Mouse (Mus musculus): Measurements from ENCODE around the gene Mpig6b. TPM values are rescaled to one million over a fixed set of nuclear protein-coding genes. Genes with fewer than 3 reads are reported as not detected.

The Mpig6b gene
- not detected for total RNA-seq (2021)

DNA sequence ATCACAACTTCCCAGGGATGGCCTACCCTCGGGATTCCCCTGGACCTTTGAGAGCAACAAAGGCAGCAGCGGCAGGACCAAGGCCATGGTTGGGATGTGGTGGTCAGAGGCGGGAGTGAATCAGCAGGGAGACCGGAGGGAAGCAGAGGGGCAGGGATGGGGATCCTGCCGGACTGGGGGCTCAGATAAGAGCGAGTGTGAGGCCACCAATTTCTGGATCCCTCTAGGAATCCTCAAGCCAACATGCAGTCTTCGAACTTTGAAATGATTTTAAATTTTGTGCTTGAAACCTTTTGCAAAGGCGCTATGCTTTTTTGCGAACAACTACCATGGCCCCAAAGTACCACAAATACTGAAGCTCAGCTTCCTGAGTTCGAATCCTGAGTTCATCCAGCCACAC is at the start of gene Mpig6b:
Gene Mpig6b, minus strand, starts transcription at position 101 of the 400 bp plus-strand sequence.
- intact Hi-C loops (cut with DNase I), result no loop called here
- no peak for DNase-seq

DNA sequence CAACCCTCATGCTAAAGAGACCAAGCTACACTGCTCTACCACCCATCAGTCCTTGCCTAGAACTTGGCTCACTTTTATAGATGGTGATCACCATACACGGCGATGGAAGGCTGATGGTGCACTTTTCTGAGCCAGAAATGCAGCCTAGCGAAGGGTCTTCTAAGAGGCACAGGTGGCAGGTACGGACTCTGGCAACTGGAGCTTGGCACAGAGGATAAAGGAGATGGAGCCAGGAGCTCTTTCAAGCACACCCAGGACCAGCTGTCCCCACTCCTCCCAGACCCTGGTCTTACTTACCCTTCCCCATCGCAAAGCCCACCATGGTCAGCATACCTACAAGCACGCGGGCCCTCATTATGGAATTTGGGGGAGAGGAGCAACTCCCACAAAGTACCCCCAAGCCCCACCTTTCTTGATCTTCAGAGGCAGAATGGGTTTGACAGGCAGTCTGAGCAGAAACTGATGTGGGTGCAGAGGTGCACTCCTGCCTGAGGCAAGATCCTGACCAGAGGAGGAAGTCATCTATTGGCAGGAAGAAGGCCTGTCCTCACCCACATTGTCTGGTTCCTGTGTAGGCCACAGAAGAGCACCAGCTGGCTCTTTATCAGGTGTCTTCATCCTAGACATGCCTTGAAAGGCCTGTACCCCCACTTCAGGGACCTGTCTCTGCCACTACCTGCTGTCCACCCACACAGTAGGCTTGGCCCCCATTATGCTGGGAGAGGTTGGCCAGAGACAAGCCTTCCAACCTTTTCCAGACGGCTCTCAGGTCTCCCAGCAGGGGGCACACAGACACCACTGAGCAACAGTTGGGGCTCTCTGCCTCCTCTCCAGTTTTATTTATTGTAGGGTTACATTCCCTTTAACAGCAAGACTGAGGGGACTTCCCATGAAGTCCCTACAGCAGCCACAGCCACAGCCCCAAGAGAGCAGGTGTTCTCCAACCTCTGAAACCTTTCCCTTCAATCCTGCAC is 49.3 kb upstream of the Mpig6b start, which contains the start of gene Ly6g5b:
Gene Ly6g5b, minus strand, starts transcription at position 383 of the 974 bp plus-strand sequence.
- no peak for DNase-seq
- intact Hi-C loops (cut with DNase I), result no loop called here

DNA sequence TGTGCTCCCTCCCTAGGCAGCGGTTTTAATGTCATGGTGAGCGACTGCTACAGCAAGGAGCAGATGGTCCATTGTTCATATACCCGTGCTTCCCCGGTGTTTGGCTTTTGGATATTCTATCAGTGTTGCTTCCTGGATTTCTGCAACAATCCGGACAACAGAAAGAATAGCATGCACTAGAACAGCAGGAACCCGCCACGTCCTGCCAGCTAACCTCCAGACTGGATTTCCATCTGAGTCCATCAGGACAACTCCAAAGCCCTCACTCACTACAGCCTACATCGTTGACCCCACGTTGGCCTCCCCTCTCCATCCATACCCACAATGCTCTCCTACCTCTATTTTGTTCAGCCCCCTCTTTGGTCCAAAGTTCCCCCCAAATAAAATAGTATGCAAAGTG is 45.8 kb upstream of the Mpig6b start:
- no peak for DNase-seq
- intact Hi-C loops (cut with DNase I), result loop anchor here (5.0 kb wide), 1 partner anchor 99 kb away; no protein-coding TSS in a partner anchor

DNA sequence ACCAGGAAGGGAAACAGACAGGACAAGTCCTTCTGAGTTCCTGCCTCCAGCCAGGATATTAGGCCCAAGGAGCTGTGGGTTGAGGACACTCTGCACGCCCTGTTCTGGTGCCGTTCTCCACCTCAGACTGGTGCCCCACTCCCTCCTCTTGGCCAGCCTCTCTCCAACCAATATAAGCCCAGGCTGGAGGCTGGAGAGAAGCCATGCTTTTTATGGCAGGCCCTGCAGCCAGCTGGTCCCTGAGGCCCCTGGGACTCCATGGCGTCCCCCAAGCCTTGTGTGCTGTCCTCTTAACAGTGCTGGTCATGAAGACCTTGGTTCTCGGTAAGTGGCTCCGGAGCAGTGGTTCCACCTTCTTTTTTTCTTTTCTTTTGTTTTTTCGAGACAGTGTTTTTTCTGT is 42.1 kb upstream of the Mpig6b start, which contains the start of gene Ly6g5c:
Gene Ly6g5c, plus strand, starts transcription at position 183 of the 400 bp plus-strand sequence.
- DNase-seq, result peak; percentile 70
- intact Hi-C loops (cut with DNase I), result no loop called here

DNA sequence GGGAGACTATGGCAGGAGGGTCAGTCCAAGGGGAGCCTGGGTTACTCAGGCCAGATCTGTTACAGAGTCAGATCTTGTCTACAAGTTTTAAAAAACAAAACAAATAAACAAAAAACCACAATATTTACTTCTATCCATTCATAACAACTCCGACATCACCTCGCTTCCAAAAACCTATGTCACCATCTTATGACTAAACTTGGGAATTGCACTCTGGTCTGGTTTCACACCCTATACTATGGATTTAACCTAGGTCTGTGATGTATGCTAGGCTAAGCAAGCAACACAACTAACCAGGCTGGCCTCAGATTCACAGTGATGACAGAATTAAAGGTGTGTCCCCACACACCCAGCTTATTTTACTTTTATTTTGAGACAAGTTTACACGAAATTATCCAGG is 40.5 kb upstream of the Mpig6b start:
- intact Hi-C loops (cut with DNase I), result no loop called here
- DNase-seq, result no peak

DNA sequence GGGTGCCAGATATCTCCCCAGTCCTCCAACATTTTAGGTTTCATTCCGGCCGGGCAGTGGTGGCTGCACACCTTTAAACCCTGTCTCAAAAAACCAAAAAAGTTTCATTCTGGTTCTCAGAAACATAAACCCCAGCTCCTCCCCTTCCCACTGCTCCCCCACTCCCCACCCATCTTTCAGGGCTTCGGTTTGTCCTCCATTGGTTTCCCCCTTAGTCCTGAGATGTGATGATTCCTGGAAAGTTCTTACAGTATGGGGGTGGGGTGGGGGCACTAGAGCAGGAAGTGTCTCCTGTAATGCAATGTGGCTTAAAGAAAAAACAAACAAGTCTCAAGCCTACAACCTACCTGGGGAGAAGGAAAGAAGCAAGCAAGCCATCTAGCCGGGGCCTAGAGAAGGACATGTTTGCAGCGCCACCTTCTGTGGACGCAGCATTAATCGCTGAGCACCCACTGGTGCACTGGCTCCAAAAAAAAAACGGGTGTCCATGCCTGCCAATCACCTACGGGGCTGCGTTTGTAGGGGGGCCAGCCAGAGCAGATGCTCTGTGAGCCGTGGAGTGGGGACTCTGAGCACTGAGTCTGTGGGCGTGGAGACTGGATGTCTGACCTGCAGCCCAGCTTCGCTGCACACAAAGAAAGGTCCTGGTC is 39.9 kb upstream of the Mpig6b start:
- DNase-seq, result peak; percentile 71
- intact Hi-C loops (cut with DNase I), result no loop called here

DNA sequence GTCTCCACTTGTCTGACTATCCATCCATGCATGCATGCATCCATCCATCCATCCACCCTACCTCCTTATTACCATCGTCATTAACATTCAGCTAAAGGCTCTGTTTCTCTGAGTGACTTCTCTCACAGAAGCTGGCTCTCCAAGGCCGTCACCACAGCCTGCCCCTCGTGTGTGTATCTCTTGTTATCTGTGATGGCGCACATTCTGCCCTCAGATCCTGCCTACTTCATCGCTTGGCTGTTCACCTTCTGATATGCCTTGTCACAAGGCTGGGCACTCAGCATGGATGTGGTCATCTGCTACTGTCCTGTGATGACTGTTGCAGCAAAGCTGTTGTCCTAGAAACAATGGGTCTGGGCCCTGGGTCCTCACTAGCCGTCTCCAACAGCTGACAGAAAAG is 38.8 kb upstream of the Mpig6b start:
- no peak for DNase-seq
- intact Hi-C loops (cut with DNase I), result no loop called here

DNA sequence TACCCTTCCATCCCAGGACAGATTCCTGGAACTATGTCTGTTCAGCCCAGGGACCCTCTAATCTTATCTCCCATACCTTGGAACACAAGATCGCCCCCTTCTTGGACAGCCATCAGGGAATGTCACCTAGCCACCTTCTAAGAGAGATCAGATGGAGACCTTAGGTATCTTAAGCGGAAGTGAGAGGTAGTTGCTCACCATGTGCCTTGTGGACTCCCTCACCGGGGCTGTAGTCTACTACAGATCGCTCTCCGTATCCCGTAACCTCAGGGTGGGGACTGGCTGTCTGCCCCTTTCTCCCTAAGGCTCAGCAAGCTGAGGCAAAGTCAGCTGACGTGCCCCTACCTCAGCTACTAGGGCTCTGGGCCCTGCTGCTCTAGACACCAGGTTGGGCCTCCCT is 38.1 kb upstream of the Mpig6b start:
- intact Hi-C loops (cut with DNase I), result no loop called here
- no peak for DNase-seq

DNA sequence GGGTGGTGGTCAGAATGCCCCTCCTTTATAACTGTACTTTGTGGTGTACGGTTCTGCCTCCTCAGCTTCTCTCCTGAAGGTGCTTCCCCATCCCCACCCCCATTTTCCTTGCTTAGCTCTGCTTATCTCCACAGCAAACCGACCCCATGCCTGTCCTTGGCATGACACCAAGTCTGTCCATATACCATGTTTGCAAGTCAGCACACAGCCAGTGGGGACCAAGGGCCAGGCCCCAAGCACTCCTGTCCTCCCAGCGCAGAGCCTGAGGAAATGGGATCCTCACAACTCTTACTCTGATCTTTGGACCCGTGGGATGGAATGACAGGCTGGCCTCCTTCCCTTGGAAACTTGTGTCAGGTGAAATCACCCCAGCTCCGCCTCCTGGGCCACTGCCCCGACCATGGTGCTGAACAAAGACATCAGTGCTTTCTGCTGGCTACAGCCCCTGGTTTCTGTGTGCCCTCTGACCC is 37.3 kb upstream of the Mpig6b start:
- intact Hi-C loops (cut with DNase I), result no loop called here

DNA sequence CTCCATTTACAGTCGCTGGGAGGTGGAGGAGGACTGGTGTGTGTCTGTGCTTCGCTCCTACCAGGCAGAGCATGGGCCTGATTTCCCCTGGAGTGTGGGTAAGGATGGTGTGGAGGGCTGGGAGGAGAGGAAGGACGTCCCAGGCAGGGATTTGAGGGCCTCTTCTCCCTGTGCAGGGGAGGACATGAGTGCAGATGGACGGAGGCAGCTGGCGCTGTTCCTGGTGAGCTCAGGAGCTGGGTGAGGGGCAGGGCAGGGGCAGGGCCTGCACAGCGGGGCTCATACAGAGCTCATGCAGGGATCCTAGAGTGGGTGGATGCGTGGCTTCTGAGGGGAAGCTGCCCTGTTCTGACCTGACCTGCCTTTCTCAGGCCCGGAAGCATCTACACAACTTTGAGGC is 36.3 kb upstream of the Mpig6b start:
- intact Hi-C loops (cut with DNase I), result no loop called here

More for the DNA sequence above, 37.3 kb upstream of the Mpig6b start:
- no peak for DNase-seq

DNA sequence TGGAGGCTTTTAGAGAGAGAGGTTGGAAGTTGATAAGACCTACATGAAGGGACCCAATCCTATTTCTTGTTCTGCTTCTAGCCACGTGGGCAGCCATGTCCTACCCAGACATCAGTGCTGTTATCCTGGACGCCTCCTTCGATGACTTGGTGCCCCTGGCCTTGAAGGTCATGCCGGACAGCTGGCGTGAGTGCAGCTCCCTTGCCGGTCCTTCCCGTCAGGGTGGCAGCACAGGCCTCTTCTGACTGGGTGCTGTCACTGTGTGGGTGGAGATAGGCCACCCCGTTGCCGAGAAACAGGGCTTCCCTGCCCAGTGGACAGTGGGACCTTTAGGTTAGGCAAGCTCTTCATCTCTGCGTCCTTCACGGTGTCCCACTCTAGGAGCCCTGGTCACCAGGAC is 35.2 kb upstream of the Mpig6b start:
- no peak for DNase-seq
- intact Hi-C loops (cut with DNase I), result no loop called here

More for the DNA sequence above, 36.3 kb upstream of the Mpig6b start:
- no peak for DNase-seq

DNA sequence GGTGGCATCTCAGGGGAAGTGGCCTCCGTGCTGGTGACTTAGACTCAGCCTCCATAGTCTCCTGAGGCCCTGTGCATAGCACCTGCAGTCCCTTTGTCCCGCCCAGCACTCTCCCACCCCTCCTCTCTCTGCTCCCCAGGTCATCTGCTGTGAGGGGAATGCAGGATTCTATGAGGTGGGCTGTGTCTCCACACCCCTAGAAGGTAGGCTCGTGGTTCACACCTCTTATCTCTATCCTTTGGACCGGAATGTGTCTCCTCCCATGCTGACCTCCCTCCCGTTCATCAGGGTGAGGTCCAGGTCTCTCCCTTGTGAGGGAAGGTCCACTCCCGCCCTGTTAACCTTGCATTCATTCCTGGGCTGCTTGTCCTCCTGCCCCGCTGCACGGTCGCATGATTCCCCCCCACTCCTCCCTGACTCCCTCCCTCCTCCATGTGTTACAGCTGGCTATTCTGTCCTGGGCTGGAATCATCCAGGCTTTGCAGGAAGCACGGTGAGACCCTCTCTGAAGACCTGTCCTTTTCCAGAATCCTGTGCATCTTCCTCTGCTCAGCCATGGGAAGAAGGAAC is 34.3 kb upstream of the Mpig6b start:
- no peak for DNase-seq
- intact Hi-C loops (cut with DNase I), result no loop called here

DNA sequence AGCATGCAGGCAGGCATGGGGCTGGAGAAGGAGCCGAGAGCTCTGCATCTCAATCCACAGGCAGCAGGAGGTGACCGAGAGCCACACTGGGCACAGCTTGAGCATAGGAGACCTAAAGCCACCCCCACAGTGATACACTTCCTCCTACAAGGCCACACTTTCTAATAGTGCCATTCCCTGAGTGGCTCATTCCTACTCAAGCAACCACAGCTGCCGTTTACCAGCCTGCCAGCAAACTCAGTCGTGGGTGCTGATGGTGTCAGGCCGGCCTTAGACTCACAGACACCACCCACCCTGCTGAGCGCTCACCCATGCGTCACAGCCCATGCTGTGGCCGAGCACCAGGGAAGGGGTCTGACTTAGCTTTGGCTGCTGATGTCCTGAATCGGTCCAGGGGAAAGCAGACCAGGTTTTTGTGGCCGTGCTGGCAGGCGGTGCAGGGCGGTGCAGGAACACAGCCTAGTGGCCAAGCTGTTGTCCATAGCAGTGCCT is 31.2 kb upstream of the Mpig6b start:
- DNase-seq, result peak; percentile 61

DNA sequence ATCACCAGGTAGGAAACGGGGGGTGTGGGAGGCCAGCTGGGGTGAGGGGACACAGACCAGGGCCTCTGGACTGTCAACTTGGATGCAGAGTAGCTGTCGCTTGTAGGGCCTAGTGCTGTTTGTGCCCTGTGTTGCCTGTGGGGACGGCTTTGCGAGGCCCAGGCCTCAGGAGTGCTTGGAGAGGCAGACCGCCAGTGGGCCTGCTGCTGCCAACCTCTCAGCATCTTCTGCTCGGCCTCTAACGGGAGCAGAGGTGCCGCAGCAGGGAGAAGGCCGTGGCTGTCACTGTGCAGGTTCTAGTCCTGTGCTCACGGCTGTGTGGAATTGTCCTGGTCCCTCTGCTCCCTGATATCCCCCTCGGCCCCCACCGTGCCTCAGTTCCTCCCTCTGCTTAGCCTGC is 30.6 kb upstream of the Mpig6b start:
- DNase-seq, result no peak
- intact Hi-C loops (cut with DNase I), result no loop called here

More for the DNA sequence above, 31.2 kb upstream of the Mpig6b start:
- intact Hi-C loops (cut with DNase I), result no loop called here

DNA sequence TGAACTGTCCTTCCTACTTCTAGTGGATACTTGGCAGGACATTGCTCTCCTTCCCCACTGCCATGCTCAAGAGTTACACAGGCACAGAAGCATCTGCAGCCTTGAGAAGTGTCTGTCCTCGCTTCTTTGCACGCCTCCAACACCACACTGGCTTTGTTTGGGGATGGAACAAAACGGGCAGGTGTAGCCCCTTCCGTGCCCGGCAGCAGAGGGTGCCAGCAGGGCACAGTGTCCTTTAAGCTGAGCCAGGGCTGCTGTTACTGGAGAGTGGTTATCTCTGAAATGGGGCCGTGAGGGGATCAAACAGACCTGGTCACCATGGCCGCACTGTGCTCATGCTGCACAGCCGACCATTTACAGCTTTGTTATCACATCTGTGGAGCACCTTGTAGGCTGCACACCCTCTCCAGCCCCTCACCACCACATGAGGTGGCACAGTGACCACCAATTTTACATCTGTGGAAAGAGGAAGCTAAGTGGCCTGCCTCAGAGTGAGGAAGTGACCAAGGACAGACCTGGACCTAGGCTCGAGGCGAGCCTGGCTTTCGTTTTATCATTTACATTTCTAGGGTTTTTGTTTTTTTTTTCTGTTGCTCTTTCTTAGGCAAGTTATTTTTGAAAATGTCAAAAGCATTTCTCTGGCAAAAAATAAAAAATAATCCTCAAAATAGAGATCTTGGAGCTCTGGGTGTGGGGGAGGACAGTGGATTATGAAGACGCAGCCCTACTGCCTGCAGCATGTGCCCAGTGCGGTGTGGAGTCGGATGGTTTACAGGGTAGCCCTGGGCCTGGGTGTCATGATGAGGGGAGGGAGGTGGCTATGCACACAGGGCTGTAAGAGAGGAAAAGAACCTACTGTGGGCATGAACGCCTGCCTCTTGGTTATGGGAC is 28.7 kb upstream of the Mpig6b start:
- no peak for DNase-seq
- intact Hi-C loops (cut with DNase I), result no loop called here

DNA sequence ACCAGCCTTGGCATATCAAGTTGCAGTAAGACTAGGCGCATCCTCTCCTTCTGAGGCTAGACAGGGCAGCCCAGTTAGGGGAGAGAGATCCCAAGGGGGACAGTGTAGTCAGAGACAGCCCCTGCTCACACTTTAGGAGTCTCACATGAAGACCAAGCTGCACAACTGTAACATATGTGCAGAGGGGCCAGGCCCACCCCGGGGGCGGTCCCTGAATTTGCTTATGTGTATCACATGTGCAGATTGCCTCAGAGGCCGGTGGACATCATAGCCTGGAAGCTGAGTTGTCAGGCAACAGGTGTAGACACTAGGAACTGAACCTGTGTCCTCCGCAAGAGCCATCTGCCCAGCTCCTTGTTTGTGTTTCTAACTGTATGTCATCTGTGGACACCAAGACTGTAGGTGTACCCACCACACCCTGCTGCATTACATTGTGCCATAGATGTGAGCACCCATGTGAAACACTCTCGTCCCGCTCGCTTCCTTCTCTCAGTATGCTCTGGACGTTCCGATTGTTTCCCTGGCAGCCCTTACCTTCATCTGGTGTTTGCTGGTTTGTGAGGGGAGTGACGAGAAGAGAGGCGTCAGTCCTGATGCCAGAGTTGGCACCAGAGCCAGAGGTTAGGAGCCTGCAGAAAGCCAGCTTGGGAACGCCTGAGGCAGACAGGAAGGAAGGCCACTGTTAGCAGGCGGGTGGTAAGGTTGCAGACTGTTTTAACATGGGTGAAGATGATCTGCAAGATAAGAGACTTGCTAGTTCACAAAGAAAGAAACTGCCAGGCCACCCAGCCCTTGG is 26.6 kb upstream of the Mpig6b start:
- intact Hi-C loops (cut with DNase I), result no loop called here
- no peak for DNase-seq

DNA sequence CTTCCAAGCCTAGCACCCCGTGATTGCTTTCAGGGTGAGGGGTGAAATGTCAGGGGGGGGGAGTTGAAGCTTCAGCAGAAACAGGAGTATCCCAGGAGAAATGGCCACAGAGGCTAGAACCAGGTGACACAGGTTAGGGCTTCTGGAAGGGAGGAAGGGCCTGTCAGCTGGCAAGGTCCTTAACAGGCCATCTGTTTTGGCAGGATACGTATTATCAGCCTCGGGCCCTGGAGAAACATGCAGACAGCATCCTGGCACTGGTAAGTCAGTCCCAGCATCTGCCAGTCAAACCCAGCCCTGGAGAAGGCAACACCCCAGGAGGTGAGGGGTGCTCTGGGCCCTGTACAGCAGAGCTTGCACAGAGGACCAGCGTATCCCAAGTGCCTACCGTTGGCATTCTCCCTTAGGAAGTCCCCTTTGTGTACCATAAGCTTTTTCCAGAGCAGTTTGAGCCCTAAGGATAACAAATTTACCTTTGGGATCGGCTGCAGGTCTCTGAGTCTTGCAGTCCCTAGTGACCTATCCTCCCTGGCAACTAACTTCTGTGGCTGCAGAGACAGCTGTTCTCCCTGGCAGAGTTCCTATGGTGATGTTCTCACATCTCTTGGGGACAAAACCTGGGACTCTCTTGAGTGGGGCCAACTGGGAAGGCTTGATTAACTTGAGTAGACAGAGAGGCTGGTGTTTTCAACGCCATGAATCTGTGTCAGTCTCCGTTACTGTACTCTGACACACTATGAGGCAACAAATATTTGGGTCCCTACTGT is 24.4 kb upstream of the Mpig6b start:
- intact Hi-C loops (cut with DNase I), result no loop called here
- peak; percentile 78 for DNase-seq

DNA sequence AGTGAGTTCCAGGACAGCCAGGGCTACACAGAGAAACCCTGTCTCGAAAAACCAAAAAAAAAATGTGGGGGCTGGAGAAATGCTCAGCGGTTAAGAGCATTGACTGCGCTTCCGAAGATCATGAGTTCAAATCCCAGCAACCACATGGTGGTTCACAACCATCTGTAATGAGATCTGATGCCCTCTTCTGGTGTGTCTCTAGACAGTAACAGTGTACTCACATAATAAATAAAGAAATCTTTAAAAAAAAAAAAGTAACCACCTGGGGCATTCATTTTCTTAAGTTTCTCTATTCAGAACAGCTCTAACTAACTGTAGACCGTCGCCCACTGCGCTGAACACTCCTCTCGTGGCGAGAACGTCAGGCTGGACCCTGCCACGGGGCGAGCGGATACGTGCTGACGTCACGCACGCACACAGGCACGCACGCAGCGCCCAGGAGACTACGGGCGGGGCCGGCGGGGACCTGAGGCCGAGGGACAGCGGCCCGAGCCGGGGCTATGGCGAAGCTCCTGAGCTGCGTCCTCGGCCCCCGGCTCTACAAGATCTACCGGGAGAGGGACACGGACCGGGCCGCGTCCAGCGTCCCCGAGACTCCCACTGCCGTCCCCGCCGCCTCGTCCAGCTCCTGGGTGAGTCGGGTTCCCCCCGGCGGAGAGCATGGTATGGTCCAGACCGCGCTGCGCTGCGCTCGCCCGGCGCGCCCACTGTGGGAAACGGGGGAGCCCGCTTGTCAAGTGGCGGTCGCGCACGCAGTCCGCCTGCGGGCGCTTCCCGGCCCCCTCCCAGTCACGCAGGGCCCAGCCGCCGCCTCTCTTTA is 23.1 kb upstream of the Mpig6b start, which contains the start of gene Abhd16a:
Gene Abhd16a, plus strand, starts transcription at position 439 of the 820 bp plus-strand sequence.
- intact Hi-C loops (cut with DNase I), result no loop called here
- DNase-seq, result peak; percentile 96

All from left cerebral cortex, postnatal 4 days (tissue).